12 mouse cellular contexts compared by ENCODE assay signal in the genomic region with DNA sequence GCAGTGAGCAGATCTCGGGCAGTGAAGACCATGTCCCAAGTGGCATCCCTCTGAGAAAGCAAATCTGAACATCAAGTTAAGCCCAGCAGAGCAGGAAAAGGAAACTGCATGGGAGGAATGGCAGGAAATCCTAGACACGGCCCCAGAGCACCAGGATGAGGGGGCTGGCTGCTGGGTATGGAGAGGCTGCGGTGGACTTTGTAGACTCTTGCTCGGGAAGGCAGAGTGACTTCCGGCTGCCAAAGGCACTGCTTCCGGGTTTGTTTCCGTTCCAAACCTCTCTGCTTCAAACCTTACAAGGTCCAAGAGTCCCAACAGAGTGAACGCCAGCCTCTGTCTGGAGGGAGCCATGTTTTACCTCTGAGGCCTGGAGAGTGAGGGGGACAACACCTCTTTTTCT. TPM values are rescaled to one million over a fixed set of nuclear protein-coding genes. Genes with fewer than 3 reads are reported as not detected.
DNase-seq lines count a peak whose midpoint lies in the region; ATAC-seq and TF ChIP-seq lines count a peak whose summit lies in the region.
"Had no signal": no experiment of that assay in that cellular context is flagged by ENCODE, and none has a peak within 500 bp of the region (broad histone marks: within the 10 kb centered on the region; RNA-seq: fewer than 3 reads in every experiment).

No protein-coding gene starts in this region.

- peak overlapping the region; percentile 8; the same call in 1 of the 2 replicates for H3K4me2 ChIP-seq in liver, embryonic 12.5 days
- H3K4me2 ChIP-seq in lung, postnatal 0 days (replicated peaks; ENCODE audit: low read depth, low read length): no peak overlapping the region
- no peak overlapping the region for H3K4me2 ChIP-seq in midbrain, postnatal 0 days (ENCODE audit: low read depth, low read length, poor library complexity, severe bottlenecking)

- peak overlapping the region; percentile 59 for H3K27ac ChIP-seq in liver, embryonic 12.5 days
- peak overlapping the region; percentile 79 for H3K27ac ChIP-seq in brown adipose tissue, adult 24 weeks (replicated peaks; ENCODE audit: low read depth, low read length)
- peak overlapping the region; percentile 27 for H3K27ac ChIP-seq in lung, postnatal 0 days (ENCODE audit: low read length)
- no peak overlapping the region for H3K27ac ChIP-seq in midbrain, postnatal 0 days (ENCODE audit: low read depth, low read length)

- H3K4me3 ChIP-seq in liver, embryonic 12.5 days: no peak overlapping the region
- H3K4me3 ChIP-seq in brown adipose tissue, adult 24 weeks (ENCODE audit: insufficient read depth, low read depth, low read length): no peak overlapping the region
- H3K4me3 ChIP-seq in lung, postnatal 0 days (ENCODE audit: low read depth, low read length): no peak overlapping the region
- H3K4me3 ChIP-seq in midbrain, postnatal 0 days (ENCODE audit: low read depth, low read length): no peak overlapping the region

- H3K9me3 ChIP-seq in liver, embryonic 12.5 days (replicated peaks): no peaks in the 10 kb centered on the region
- no peaks in the 10 kb centered on the region for H3K9me3 ChIP-seq in lung, postnatal 0 days (ENCODE audit: low read length)
- no peaks in the 10 kb centered on the region for H3K9me3 ChIP-seq in midbrain, postnatal 0 days (ENCODE audit: low read length)
- H3K9me3 ChIP-seq: G1E had no signal

- peaks cover 19% of the 10 kb centered on the region for H3K36me3 ChIP-seq in liver, embryonic 12.5 days
- no peaks in the 10 kb centered on the region for H3K36me3 ChIP-seq in lung, postnatal 0 days (ENCODE audit: insufficient read depth, low read length)
- H3K36me3 ChIP-seq in midbrain, postnatal 0 days (ENCODE audit: insufficient read depth, low read length): no peaks in the 10 kb centered on the region

- no peak overlapping the region for H3K9ac ChIP-seq in liver, embryonic 12.5 days
- no peak overlapping the region for H3K9ac ChIP-seq in lung, postnatal 0 days (replicated peaks; ENCODE audit: low read depth)
- H3K9ac ChIP-seq in midbrain, postnatal 0 days (replicated peaks; ENCODE audit: low read length, poor library complexity, severe bottlenecking): no peak overlapping the region

- ATAC-seq in liver, embryonic 12.5 days: no peak
- peak; percentile 45 for ATAC-seq in lung, postnatal 0 days
- ATAC-seq in midbrain, postnatal 0 days (ENCODE audit: low FRiP score): no peak

- no peak for TF ChIP-seq CTCF in lung, postnatal 0 days (IDR thresholded peaks at IDR 0.05)
- TF ChIP-seq CTCF in midbrain, postnatal 0 days (IDR thresholded peaks at IDR 0.05): no peak

- no peak for DNase-seq in liver
- DNase-seq in kidney, adult 11 months: peak; percentile 58
- peak; percentile 48 for DNase-seq in lung, postnatal 0 days (ENCODE audit: low spot score)
- DNase-seq in midbrain, postnatal 0 days (ENCODE audit: low spot score): no peak
- no peak for DNase-seq in cerebellum, postnatal 4 days (ENCODE audit: low spot score in 2 of 2)
- no peak for DNase-seq in adrenal gland, adult 18-20 months (ENCODE audit: low spot score in 2 of 2)
- DNase-seq: cerebellum, adult 2 months had no signal

- H3K27me3 ChIP-seq in liver, embryonic 12.5 days (replicated peaks): no peaks in the 10 kb centered on the region
- H3K27me3 ChIP-seq in lung, postnatal 0 days (replicated peaks; ENCODE audit: insufficient read depth, low read length): no peaks in the 10 kb centered on the region
- no peaks in the 10 kb centered on the region for H3K27me3 ChIP-seq in midbrain, postnatal 0 days (ENCODE audit: insufficient read depth, low read length)

- peak; percentile 70 for TF ChIP-seq EP300 in lung, postnatal 0 days (IDR thresholded peaks at IDR 0.05)

- H3K4me1 ChIP-seq in liver, embryonic 12.5 days: peaks cover 91% of the 10 kb centered on the region
- peaks cover 76% of the 10 kb centered on the region for H3K4me1 ChIP-seq in brown adipose tissue, adult 24 weeks (ENCODE audit: control insufficient read depth, insufficient read depth, insufficient read length, low read length)
- peaks cover 16% of the 10 kb centered on the region for H3K4me1 ChIP-seq in lung, postnatal 0 days (ENCODE audit: insufficient read depth, low read depth, low read length)
- H3K4me1 ChIP-seq in midbrain, postnatal 0 days (ENCODE audit: insufficient read depth, low read length): no peaks in the 10 kb centered on the region

- 56% methylated on average over 8 of the region's 8 CpGs for WGBS in liver, embryonic 12.5 days (ENCODE audit: insufficient replicate concordance)
- 53% methylated on average over 8 of the region's 8 CpGs for WGBS in lung, postnatal 0 days
- WGBS in midbrain, postnatal 0 days: 84% methylated on average over 8 of the region's 8 CpGs

RNA-seq across cellular contexts. Expression of a gene that starts 16.2 kb away (rescaled TPM):
- polyA plus RNA-seq in liver, embryonic 12.5 days (2016; fragmentation: Nextera tagmentation; extraction: Ambion mirVana): 12.7 and 13.0 TPM in 2 replicates
- 8.8 and 14.5 TPM in 2 replicates for polyA plus RNA-seq in brown adipose tissue, adult 24 weeks (2012; ENCODE audit: insufficient read depth, insufficient read length, missing spikeins)
- 21.8 and 25.6 TPM in 2 replicates for polyA plus RNA-seq in lung, postnatal 0 days (2015; fragmentation: Nextera tagmentation; extraction: Ambion mirVana)
- 5.1 and 5.4 TPM in 2 replicates for total RNA-seq in midbrain, postnatal 0 days (2014; rRNA removed)
- 3.8 and 3.9 TPM in 2 replicates for polyA plus RNA-seq in midbrain, postnatal 0 days (2015; fragmentation: Nextera tagmentation; extraction: Ambion mirVana)
- 1 to 10 TPM; 9.4 to 9.8 TPM for total RNA-seq in adrenal gland, adult 18-20 months (2021)

RNA-seq across cellular contexts. Expression of a gene that starts 49.8 kb away (rescaled TPM):
- polyA plus RNA-seq in liver, embryonic 12.5 days (2016; fragmentation: Nextera tagmentation; extraction: Ambion mirVana): not detected in 2 replicates
- not detected in 2 replicates for polyA plus RNA-seq in brown adipose tissue, adult 24 weeks (2012; ENCODE audit: insufficient read depth, insufficient read length, missing spikeins)
- polyA plus RNA-seq in lung, postnatal 0 days (2015; fragmentation: Nextera tagmentation; extraction: Ambion mirVana): not detected in 2 replicates
- not detected in 2 replicates for total RNA-seq in midbrain, postnatal 0 days (2014; rRNA removed)
- not detected in 2 replicates for polyA plus RNA-seq in midbrain, postnatal 0 days (2015; fragmentation: Nextera tagmentation; extraction: Ambion mirVana)
- not detected for total RNA-seq in adrenal gland, adult 18-20 months (2021)
- total RNA-seq: G1E; left cerebral cortex, postnatal 10 days had no signal
- polyA plus RNA-seq: cerebellum, adult 2 months; G1E; gonadal fat pad, adult 2 months had no signal

Comparison
In these comparisons a context has a peak if more than half of its experiments do, and no peak if none do; other contexts are left out.
1. DNase-seq: peak in kidney, adult 11 months (single experiment) and lung, postnatal 0 days (single experiment); none in liver (single experiment), midbrain, postnatal 0 days (single experiment), cerebellum, postnatal 4 days (0 of 2) and adrenal gland, adult 18-20 months (0 of 2).